Mouse (Mus musculus) heart, adult 2 months (tissue): Measurements from ENCODE around the gene Olfr95. TPM values are rescaled to one million over a fixed set of nuclear protein-coding genes. Genes with fewer than 3 reads are reported as not detected.
A peak's percentile ranks its signal among the peaks of the same experiment; 100 is the strongest.
"Not testable (repeated sequence)": the region's sequence is repeated elsewhere in the genome, so short reads cannot be mapped to it uniquely, and the experiment has no call there.

Experiments
- DNase-seq, 2 experiments: peaks; one replicate each; pipeline ENCODE4 v3.0.0; 2021
- H3K27ac ChIP-seq: fragments of 200-600 bp; 2 replicates; pipeline ENCODE4 v1.8.1; 2022
- H3K27me3 ChIP-seq: fragments of 200-500 bp; 2 replicates; pipeline ENCODE4 v1.6.1; 2012; ENCODE audit warnings: mild to moderate bottlenecking, low read length, inconsistent platforms, mixed read lengths; ENCODE audit not compliant: control insufficient read depth, insufficient read depth
- H3K36me3 ChIP-seq: fragments of 200-500 bp; 2 replicates; pipeline ENCODE4 v1.6.1; 2012; ENCODE audit warnings: low read length, inconsistent platforms; ENCODE audit not compliant: control insufficient read depth, insufficient read depth
- H3K4me1 ChIP-seq: fragments of 200-500 bp; 2 replicates; pipeline ENCODE4 v1.6.1; 2011; ENCODE audit warnings: low read length; ENCODE audit not compliant: control insufficient read depth, insufficient read depth
- H3K4me3 ChIP-seq: fragments of 200-600 bp; 2 replicates; pipeline ENCODE4 v1.8.1; 2022
- H3K79me2 ChIP-seq: fragments of 200-500 bp; replicated peaks from 2 replicates; pipeline ENCODE4 v1.6.1; 2012; ENCODE audit warnings: mild to moderate bottlenecking, inconsistent platforms, low read length, moderate library complexity, mixed read lengths; ENCODE audit not compliant: control insufficient read depth, insufficient read depth
- H3K9ac ChIP-seq: fragments of 200-500 bp; 2 replicates; pipeline ENCODE4 v1.6.1; 2012; ENCODE audit warnings: low read depth, mild to moderate bottlenecking, control low read depth, inconsistent platforms, low read length, mixed read lengths
- CTCF ChIP-seq: fragments of 200-600 bp; IDR thresholded peaks from 2 replicates; pipeline ENCODE4 v1.8.1; 2022; ENCODE audit warnings: antibody characterized with exemption, mild to moderate bottlenecking, moderate library complexity
- EP300 ChIP-seq: fragments of 200-500 bp; IDR thresholded peaks from 2 replicates; pipeline ENCODE4 v1.6.1; 2011; ENCODE audit warnings: low read depth, low read length, control low read depth; ENCODE audit not compliant: insufficient read depth
- POLR2A ChIP-seq: fragments of 200-500 bp; IDR thresholded peaks from 2 replicates; pipeline ENCODE4 v1.6.1; 2011; ENCODE audit warnings: mild to moderate bottlenecking, low read depth, low read length, control low read depth; ENCODE audit not compliant: insufficient read depth
- WGBS: fragments of 180-500 bp; shearing (Covaris S2); methylation state at CpG from one replicate; pipeline ENCODE4 v1.1.7; 2018; 5-methylcytosine and 5-hydroxymethylcytosine counted together
- intact Hi-C: fragments of 180-260 bp; cut with DNase I; formaldehyde crosslinking; loops from one replicate; pipeline ENCODE4 v1.15.1; 2025
- long read RNA-seq: library from polyadenylated mRNA; stranded (forward); transcript quantifications from one replicate; pipeline ENCODE4 v2.0.0, GENCODE M21; 2021
- polyA plus RNA-seq: library from polyadenylated mRNA; depleted of rRNA; stranded (reverse); fragments of >200 nt; gene quantifications from 2 replicates; pipeline ENCODE4 v1.2.3, GENCODE M21; 2012; rRNA removed
- total RNA-seq, 2 experiments: library from RNA; stranded (reverse); gene quantifications; 2 replicates each; pipeline ENCODE4 v1.2.3; 2021

Gene Olfr95
- not detected for total RNA-seq
- polyA plus RNA-seq, result not detected in 2 replicates
- long read RNA-seq, result 0 reads

- no peaks in the 10 kb centered on the region for H3K4me1 ChIP-seq
- H3K79me2 ChIP-seq, result no peaks in the 10 kb centered on the region
- H3K36me3 ChIP-seq, result no peaks in the 10 kb centered on the region
- H3K4me3 ChIP-seq, result no peak within 1 kb of the TSS
- WGBS, result 68% methylated on average over 3 of the region's 3 CpGs
- H3K9ac ChIP-seq, result no peak within 1 kb of the TSS
- no peak for TF ChIP-seq EP300
- TF ChIP-seq CTCF, result no peak
- no peak for TF ChIP-seq POLR2A
- H3K27ac ChIP-seq, result no peak within 1 kb of the TSS
- no peak for DNase-seq
- intact Hi-C loops, result no loop called here
- peaks cover 6% of the 10 kb centered on the region for H3K27me3 ChIP-seq
Observed at GRCm38 (mm10) chr17:37213018-37213417, at the start of gene Olfr95. TSS of gene Olfr95 (minus strand) at chr17:37213118.

- TF ChIP-seq CTCF (peak; percentile 49), POLR2A (no peak)
- H3K36me3 ChIP-seq, result no peaks in the 10 kb centered on the region
- no peaks in the 10 kb centered on the region for H3K79me2 ChIP-seq
- H3K27me3 ChIP-seq, result no peaks in the 10 kb centered on the region
- intact Hi-C loops, result no loop called here
- no peak overlapping the region for H3K4me3 ChIP-seq
- WGBS, result 12% methylated on average over 1 of the region's 1 CpGs
- H3K9ac ChIP-seq, result no peak overlapping the region
- no peak for DNase-seq
- no peak overlapping the region for H3K27ac ChIP-seq
- no peaks in the 10 kb centered on the region for H3K4me1 ChIP-seq
Observed at GRCm38 (mm10) chr17:37250544-37250943, 37.6 kb upstream of the Olfr95 start.

GRCm38 (mm10) chr17:37249460-37249859, 36.5 kb upstream of the Olfr95 start:
- H3K36me3 ChIP-seq, result no peaks in the 10 kb centered on the region
- no peak overlapping the region for H3K27ac ChIP-seq
- TF ChIP-seq EP300, result no peak
- no peak for TF ChIP-seq CTCF
- no peak for TF ChIP-seq POLR2A
- no peaks in the 10 kb centered on the region for H3K4me1 ChIP-seq
- no peak overlapping the region for H3K9ac ChIP-seq
- H3K27me3 ChIP-seq, result no peaks in the 10 kb centered on the region
- no peaks in the 10 kb centered on the region for H3K79me2 ChIP-seq
- no peak for DNase-seq
- intact Hi-C loops, result no loop called here
- no peak overlapping the region for H3K4me3 ChIP-seq

GRCm38 (mm10) chr17:37246715-37247114, 33.8 kb upstream of the Olfr95 start:
- Histone ChIP-seq H3K9ac (no peak overlapping the region), H3K79me2 (no peaks in the 10 kb centered on the region), H3K27me3 (no peaks in the 10 kb centered on the region), H3K27ac (no peak overlapping the region), H3K4me3 (no peak overlapping the region), H3K36me3 (no peaks in the 10 kb centered on the region), H3K4me1 (no peaks in the 10 kb centered on the region)
- 19% methylated on average over 5 of the region's 5 CpGs for WGBS
- peak in 1 of 2 experiments; percentile 21 for DNase-seq
- intact Hi-C loops, result no loop called here
- TF ChIP-seq EP300 (no peak), CTCF (no peak), POLR2A (no peak)

GRCm38 (mm10) chr17:37242198-37242597, 29.3 kb upstream of the Olfr95 start:
- H3K4me3 ChIP-seq, result no peak overlapping the region

GRCm38 (mm10) chr17:37237230-37237629, 24.3 kb upstream of the Olfr95 start, which contains the start of gene Olfr97:
TSS of gene Olfr97 (minus strand) at chr17:37237330.
- H3K79me2 ChIP-seq, intact Hi-C loops, H3K27ac ChIP-seq, H3K4me1 ChIP-seq, H3K9ac ChIP-seq, DNase-seq, H3K27me3 ChIP-seq, H3K36me3 ChIP-seq, H3K4me3 ChIP-seq: not testable (repeated sequence)
- WGBS, result 69% methylated on average over 2 of the region's 2 CpGs

More at GRCm38 (mm10) chr17:37242198-37242597, 29.3 kb upstream of the Olfr95 start:
- intact Hi-C loops, result no loop called here
- H3K79me2 ChIP-seq, result no peaks in the 10 kb centered on the region
- H3K36me3 ChIP-seq, result no peaks in the 10 kb centered on the region
- TF ChIP-seq EP300 (no peak), CTCF (no peak), POLR2A (no peak)
- no peak for DNase-seq
- 44% methylated on average over 3 of the region's 3 CpGs for WGBS
- no peak overlapping the region for H3K9ac ChIP-seq
- H3K27ac ChIP-seq, result no peak overlapping the region
- no peaks in the 10 kb centered on the region for H3K27me3 ChIP-seq
- H3K4me1 ChIP-seq, result no peaks in the 10 kb centered on the region
